Mouse (Mus musculus) kidney, adult 2 months (tissue): ENCODE data around the gene Tmem108.

ENCODE experiments used
- CTCF ChIP-seq: fragments of 200-500 bp; conservative IDR thresholded peaks from 2 replicates; pipeline ENCODE4 v1.5.1; 2011; ENCODE audit warnings: low read depth, mild to moderate bottlenecking, control low read depth, low read length, moderate library complexity, mixed read lengths; ENCODE audit not compliant: insufficient read depth, insufficient read length
- POLR2A ChIP-seq: fragments of 200-500 bp; IDR thresholded peaks from one replicate; pipeline ENCODE4 v1.6.1; 2011; ENCODE audit warnings: low read depth, low read length, control low read depth

DNA sequence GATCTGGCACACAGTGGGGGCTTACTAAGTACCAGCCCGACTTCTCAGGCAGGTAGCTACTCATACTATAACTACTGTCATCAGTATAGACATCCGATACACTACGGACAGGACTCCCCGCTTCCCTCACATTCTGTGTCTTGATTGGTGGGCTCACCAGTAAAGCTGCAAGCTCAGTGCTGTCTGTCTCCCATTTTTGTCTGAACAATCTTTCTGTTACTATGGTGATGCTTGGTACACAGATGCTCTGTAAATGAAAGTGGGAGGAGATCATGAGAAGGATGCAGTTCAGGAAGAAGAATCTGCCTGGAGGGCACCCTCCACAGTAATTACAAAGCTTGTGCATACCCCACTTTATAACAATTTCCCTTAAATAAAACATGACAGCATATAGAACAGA is 176.8 kb downstream of the Tmem108 start:
- no peak for TF ChIP-seq POLR2A
- no peak for TF ChIP-seq CTCF
